Mouse (Mus musculus) left cerebral cortex, postnatal 4 days (tissue): ENCODE data around the gene 2310050C09Rik. TPM values are rescaled to one million over a fixed set of nuclear protein-coding genes. Genes with fewer than 3 reads are reported as not detected.

Source experiments
- DNase-seq: peaks from one replicate; pipeline ENCODE4 v3.0.0-alpha.2; 2022
- intact Hi-C: fragments of 180-260 bp; cut with DNase I; formaldehyde crosslinking; loops from one replicate; pipeline ENCODE4 v1.15.1; 2025
- total RNA-seq, 2 experiments: library from RNA; stranded (reverse); gene quantifications; 2 replicates each; pipeline ENCODE4 v1.2.3; 2021

2310050C09Rik gene
- total RNA-seq = not detected

- no peak for DNase-seq
- intact Hi-C loops = no loop called here
These were observed at the start of gene 2310050C09Rik for GRCm38 (mm10) chr3:92870116-92870515. 2310050C09Rik (minus strand) TSS chr3:92870216.

- DNase-seq = peak; percentile 23
- intact Hi-C loops = loop anchor here (10.0 kb wide), 1 partner anchor 127 kb away; no protein-coding TSS in a partner anchor
These were observed 37.6 kb upstream of the 2310050C09Rik start for GRCm38 (mm10) chr3:92907571-92907970.

- intact Hi-C loops = loop anchor here (10.0 kb wide), 1 partner anchor 130 kb away; no protein-coding TSS in a partner anchor
- DNase-seq = no peak
These were observed 35.2 kb upstream of the 2310050C09Rik start for GRCm38 (mm10) chr3:92905182-92905581.

- DNase-seq = peak; percentile 7
- intact Hi-C loops = loop anchor here (10.0 kb wide), 1 partner anchor 131 kb away; no protein-coding TSS in a partner anchor
These were observed 33.6 kb upstream of the 2310050C09Rik start for GRCm38 (mm10) chr3:92903640-92904039.

- peak; percentile 19 for DNase-seq
- intact Hi-C loops = loop anchor here (10.0 kb wide), 1 partner anchor 132 kb away; no protein-coding TSS in a partner anchor
These were observed 33.0 kb upstream of the 2310050C09Rik start for GRCm38 (mm10) chr3:92902992-92903391.

GRCm38 (mm10) chr3:92894489-92894888 is 24.5 kb upstream of the 2310050C09Rik start:
- DNase-seq = no peak
- intact Hi-C loops = loop anchor here (10.0 kb wide), 1 partner anchor 740 kb away; no protein-coding TSS in a partner anchor

GRCm38 (mm10) chr3:92894063-92894462 is 24.0 kb upstream of the 2310050C09Rik start:
- DNase-seq = no peak
- intact Hi-C loops = loop anchor here (10.0 kb wide), 1 partner anchor 739 kb away; no protein-coding TSS in a partner anchor

- no peak for DNase-seq
- intact Hi-C loops = no loop called here
These were observed 4.2 kb upstream of the 2310050C09Rik start for GRCm38 (mm10) chr3:92874180-92874579.

- no peak for DNase-seq
- intact Hi-C loops = no loop called here
These were observed 18.8 kb downstream of the 2310050C09Rik start, which contains the start of gene Lce1l for GRCm38 (mm10) chr3:92851186-92851585. Lce1l (minus strand) TSS chr3:92851286.

- no peak for DNase-seq
- intact Hi-C loops = no loop called here
These were observed 42.9 kb downstream of the 2310050C09Rik start, which contains the start of gene Kprp for GRCm38 (mm10) chr3:92827108-92827507. Kprp (minus strand) TSS chr3:92827247.

- DNase-seq = no peak
- intact Hi-C loops = no loop called here
These were observed 44.2 kb downstream of the 2310050C09Rik start for GRCm38 (mm10) chr3:92825808-92826207.

Other genes with a start within 250 kb of the 2310050C09Rik start
- not detected for gene Lce6a, start 248.6 kb downstream of the 2310050C09Rik start, total RNA-seq
- gene Lce1a1, start 221.9 kb downstream of the 2310050C09Rik start, total RNA-seq = not detected
- gene Lce1b, start 213.3 kb downstream of the 2310050C09Rik start, total RNA-seq = not detected
- not detected for gene Lce1a2, start 199.9 kb downstream of the 2310050C09Rik start, total RNA-seq
- not detected for gene Lce1c, start 191.0 kb downstream of the 2310050C09Rik start, total RNA-seq
- not detected for gene Lce1d, start 183.0 kb downstream of the 2310050C09Rik start, total RNA-seq
- not detected for gene Lce1e, start 161.1 kb downstream of the 2310050C09Rik start, total RNA-seq
- gene Lce1f, start 149.9 kb downstream of the 2310050C09Rik start, total RNA-seq = not detected
- gene Gm38119, start 131.1 kb downstream of the 2310050C09Rik start, total RNA-seq = not detected
- not detected for gene Lce1g, start 117.9 kb downstream of the 2310050C09Rik start, total RNA-seq
- not detected for gene Lce1h, start 105.2 kb downstream of the 2310050C09Rik start, total RNA-seq
- gene Lce1i, start 91.3 kb downstream of the 2310050C09Rik start, total RNA-seq = not detected
- not detected for gene Lce1j, start 79.7 kb downstream of the 2310050C09Rik start, total RNA-seq
- not detected for gene Lce1k, start 62.3 kb downstream of the 2310050C09Rik start, total RNA-seq
- gene Kprp, start 43.0 kb downstream of the 2310050C09Rik start, total RNA-seq = not detected
- not detected for gene Lce1l, start 18.9 kb downstream of the 2310050C09Rik start, total RNA-seq
- gene Lce3a, start 56.0 kb upstream of the 2310050C09Rik start, total RNA-seq = not detected
- gene Lce3b, start 62.8 kb upstream of the 2310050C09Rik start, total RNA-seq = not detected
- gene Lce3c, start 74.3 kb upstream of the 2310050C09Rik start, total RNA-seq = not detected
- gene Lce3d, start 87.2 kb upstream of the 2310050C09Rik start, total RNA-seq = not detected
- not detected for gene Lce3e, start 96.8 kb upstream of the 2310050C09Rik start, total RNA-seq
- gene Lce3f, start 122.0 kb upstream of the 2310050C09Rik start, total RNA-seq = not detected
- not detected for gene Crct1, start 145.5 kb upstream of the 2310050C09Rik start, total RNA-seq
- not detected for gene Lce1m, start 148.8 kb upstream of the 2310050C09Rik start, total RNA-seq
- not detected for gene Gm4858, start 198.6 kb upstream of the 2310050C09Rik start, total RNA-seq